In the genomic region with DNA sequence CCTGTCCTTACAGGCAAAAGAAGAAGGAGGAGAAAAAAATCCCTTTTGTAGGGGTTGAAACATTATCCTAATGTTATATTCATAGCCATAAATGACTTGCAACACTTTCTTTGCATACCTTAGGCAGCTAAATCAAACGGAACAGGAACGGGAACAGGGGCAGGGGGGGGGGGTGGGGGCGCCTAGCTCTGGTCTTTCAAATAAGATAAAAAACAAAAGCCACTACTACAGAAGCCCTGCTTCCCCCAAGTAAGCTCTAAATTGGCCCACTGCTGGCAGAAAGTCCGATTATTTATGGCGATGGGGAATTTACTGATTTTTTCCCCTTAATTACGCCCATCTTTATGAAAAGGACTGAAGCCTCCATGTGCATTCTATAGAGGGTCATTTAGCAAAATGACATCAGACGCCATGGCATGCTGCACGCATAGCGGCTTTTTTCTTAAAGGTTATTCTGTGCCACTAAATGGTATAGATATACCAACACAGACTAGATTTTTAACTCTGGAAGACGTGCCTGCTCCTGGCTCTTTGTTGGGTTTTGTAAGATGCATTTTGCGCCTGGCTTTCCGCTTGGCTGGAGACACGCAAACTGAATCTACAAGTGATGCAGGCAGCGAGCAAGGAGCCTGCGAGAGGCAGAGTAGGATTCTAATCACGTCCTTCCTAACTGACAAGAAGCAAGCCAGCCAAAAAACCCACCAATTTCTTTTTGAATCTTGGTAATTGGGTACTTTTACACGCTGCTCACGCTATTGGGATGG, we compare ENCODE assay signal across 9 mouse cellular contexts. TPM values are rescaled to one million over a fixed set of nuclear protein-coding genes. Genes with fewer than 3 reads are reported as not detected.
DNase-seq lines count a peak whose midpoint lies in the region; ATAC-seq and TF ChIP-seq lines count a peak whose summit lies in the region.
"Had no signal": no experiment of that assay in that cellular context is flagged by ENCODE, and none has a peak within 500 bp of the region (broad histone marks: within the 10 kb centered on the region; RNA-seq: fewer than 3 reads in every experiment).

No protein-coding gene starts in this region.

- ATAC-seq in megakaryocyte progenitor cell, adult 5-6 weeks (replicated peaks; ENCODE audit: poor library complexity), result no peak

- peak overlapping the region; percentile 42 for H3K4me3 ChIP-seq in forebrain, embryonic 10.5 days
- peak overlapping the region; percentile 12; the same call in 1 of the 2 replicates for H3K4me3 ChIP-seq in layer of hippocampus, adult 2 months
- H3K4me3 ChIP-seq in thymus, adult 2 months (ENCODE audit: control insufficient read depth, insufficient read depth, low read length), result no peak overlapping the region

- TF ChIP-seq POLR2A in thymus, adult 2 months (IDR thresholded peaks at IDR 0.05; ENCODE audit: control insufficient read depth, extremely low read depth, insufficient read depth, low read length, poor library complexity), result no peak

- peak; percentile 78 for DNase-seq in brain, embryonic 18.5 days (ENCODE audit: low read depth, low spot score)
- DNase-seq in forebrain, embryonic 10.5 days (ENCODE audit: extremely low spot score, low spot score), result peak; percentile 83
- DNase-seq in layer of hippocampus, adult 2 months (ENCODE audit: low spot score in 2 of 2), result peak; percentile 23 to 75
- peak; percentile 72 for DNase-seq in neural tube, embryonic 10.5 days (ENCODE audit: extremely low spot score, low spot score)
- DNase-seq in c-Kit-positive CD71-positive TER-119-positive erythroid progenitor cells, embryonic 14.5 days (ENCODE audit: low spot score), result no peak
- no peak for DNase-seq in thymus, adult 2 months
- no peak for DNase-seq in heart, adult 11 months

- no peak for TF ChIP-seq CTCF in layer of hippocampus, adult 2 months (conservative IDR thresholded peaks at IDR 0.05)
- TF ChIP-seq CTCF in thymus, adult 2 months (IDR thresholded peaks at IDR 0.05; ENCODE audit: borderline replicate concordance, control insufficient read depth, extremely low read depth, insufficient read depth, low read length, poor library complexity), result no peak

- H3K27me3 ChIP-seq in forebrain, embryonic 10.5 days (ENCODE audit: poor library complexity, severe bottlenecking), result peaks cover 98% of the 10 kb centered on the region
- H3K27me3 ChIP-seq in thymus, adult 2 months (ENCODE audit: control insufficient read depth, insufficient read depth, low read length), result no peaks in the 10 kb centered on the region; the same call in 1 of the 2 replicates

- 2% methylated on average over 18 of the region's 18 CpGs for WGBS in forebrain, embryonic 10.5 days
- WGBS in thymus, adult 2 months, result 9% methylated on average over 18 of the region's 18 CpGs

- H3K27ac ChIP-seq in forebrain, embryonic 10.5 days, result peak overlapping the region; percentile 84
- peak overlapping the region; percentile 77 for H3K27ac ChIP-seq in layer of hippocampus, adult 2 months
- no peak overlapping the region for H3K27ac ChIP-seq in thymus, adult 2 months (ENCODE audit: control insufficient read depth, insufficient read depth, low read length)

- H3K36me3 ChIP-seq in forebrain, embryonic 10.5 days (replicated peaks), result no peaks in the 10 kb centered on the region
- H3K36me3 ChIP-seq in thymus, adult 2 months (ENCODE audit: control insufficient read depth, insufficient read depth, low read length), result no peaks in the 10 kb centered on the region

- H3K4me1 ChIP-seq in forebrain, embryonic 10.5 days, result peaks cover 98% of the 10 kb centered on the region
- no peaks in the 10 kb centered on the region for H3K4me1 ChIP-seq in thymus, adult 2 months (replicated peaks; ENCODE audit: control insufficient read depth, insufficient read depth, low read length)

- no peaks in the 10 kb centered on the region for H3K9me3 ChIP-seq in forebrain, embryonic 10.5 days

RNA-seq across cellular contexts. Expression of a gene that starts 4.0 kb away (rescaled TPM):
- 15.6 and 17.3 TPM in 2 replicates for polyA plus RNA-seq in forebrain, embryonic 10.5 days (2016; fragmentation: Nextera tagmentation; extraction: Ambion mirVana)
- 1 to 10 TPM; 6.0 to 6.9 TPM for total RNA-seq in layer of hippocampus, adult 2 months (2021)
- total RNA-seq in megakaryocyte progenitor cell, adult 5-6 weeks (2015), result not detected in 2 replicates
- total RNA-seq in megakaryocyte progenitor cell, adult 5-6 weeks (2017), result not detected in 2 replicates
- polyA plus RNA-seq in thymus, adult 2 months (2012; rRNA removed), result 25.9 and 26.4 TPM in 2 replicates
- total RNA-seq: megakaryocyte, adult 5-6 weeks had no signal

RNA-seq across cellular contexts. Expression of a gene that starts 32.2 kb away (rescaled TPM):
- polyA plus RNA-seq in forebrain, embryonic 10.5 days (2016; fragmentation: Nextera tagmentation; extraction: Ambion mirVana), result not detected in 2 replicates
- not detected for total RNA-seq in layer of hippocampus, adult 2 months (2021)
- total RNA-seq in megakaryocyte progenitor cell, adult 5-6 weeks (2015), result not detected in 2 replicates
- total RNA-seq in megakaryocyte progenitor cell, adult 5-6 weeks (2017), result not detected in 2 replicates
- polyA plus RNA-seq in thymus, adult 2 months (2012; rRNA removed), result 0.36 and 0.87 TPM in 2 replicates
- total RNA-seq: megakaryocyte, adult 5-6 weeks had no signal

Comparison
In these comparisons a context has a peak if more than half of its experiments do, and no peak if none do; other contexts are left out.
1. DNase-seq: peak in brain, embryonic 18.5 days (single experiment), forebrain, embryonic 10.5 days (single experiment), layer of hippocampus, adult 2 months (2 of 2) and neural tube, embryonic 10.5 days (single experiment); none in c-Kit-positive CD71-positive TER-119-positive erythroid progenitor cells, embryonic 14.5 days (single experiment), thymus, adult 2 months (single experiment) and heart, adult 11 months (single experiment).
2. RNA of a gene that starts 4.0 kb away (total RNA-seq): 6.0 to 6.9 TPM in layer of hippocampus, adult 2 months; not detected in megakaryocyte progenitor cell, adult 5-6 weeks; every median in the first group is over 4 times any median in the second.